Mouse (Mus musculus) kidney, postnatal 36 days (tissue): ENCODE measurements at regions not wholly inside any gene's neighbourhood (a gene's known extent, or its start where the extent isn't known, plus 50 kb on each side); places are given as distances from the start of the nearest gene placed in this dataset.

ENCODE experiments used
- DNase-seq, 2 experiments: peaks; one replicate each; pipeline ENCODE4 v3.0.0; 2021 to 2022; ENCODE audit warnings: mixed read lengths in 2 of 2

- no peak for DNase-seq
Observed at GRCm38 (mm10) chr2:9595236-9595850, 285.7 kb upstream of the 4930412O13Rik start.

- no peak for DNase-seq
Observed at GRCm38 (mm10) chr2:9596135-9596534, 284.9 kb upstream of the 4930412O13Rik start.

DNA sequence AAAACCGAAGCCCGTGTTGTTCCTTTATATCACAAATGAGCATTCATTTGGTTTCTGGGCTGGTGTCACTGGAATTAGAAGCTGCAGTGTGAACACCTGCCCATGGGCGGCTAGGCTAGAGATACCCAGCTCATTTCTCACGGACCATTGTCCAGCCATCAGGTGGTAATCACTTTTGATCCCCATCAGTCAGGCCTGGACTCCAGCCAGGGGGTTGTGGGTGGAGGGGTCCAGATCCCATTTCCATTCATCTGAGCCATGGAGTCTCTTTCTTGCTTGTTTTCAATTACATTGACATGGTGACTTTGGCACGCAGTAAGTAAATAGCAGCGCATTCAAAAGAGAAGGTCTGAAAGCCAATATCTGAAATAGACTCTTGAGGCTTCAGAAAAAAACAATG is 276.1 kb upstream of the 4930412O13Rik start:
- no peak for DNase-seq

- no peak for DNase-seq
Observed at GRCm38 (mm10) chr2:9607547-9607946, 273.5 kb upstream of the 4930412O13Rik start.

- no peak for DNase-seq
Observed at GRCm38 (mm10) chr2:9614415-9614814, 266.6 kb upstream of the 4930412O13Rik start.

DNA sequence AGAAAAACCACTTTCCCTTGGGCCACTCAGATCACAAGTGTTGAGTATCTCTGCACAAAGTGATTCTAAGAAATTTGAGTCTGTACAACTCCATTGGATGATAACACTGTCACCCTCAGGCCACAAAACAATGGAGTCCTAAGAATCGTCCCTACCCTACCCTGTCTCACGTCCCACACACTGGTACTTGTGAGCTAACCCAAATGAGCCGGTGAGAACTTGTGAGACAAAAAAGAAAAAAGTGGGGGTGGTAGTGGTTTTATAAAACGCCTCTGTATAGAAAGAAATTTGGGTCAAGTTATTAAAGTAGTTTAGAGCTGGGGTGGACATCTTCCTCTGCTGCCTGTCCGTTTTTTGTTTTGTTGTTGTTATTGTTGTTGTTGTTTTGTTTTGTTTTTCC is 264.8 kb upstream of the 4930412O13Rik start:
- no peak for DNase-seq

DNA sequence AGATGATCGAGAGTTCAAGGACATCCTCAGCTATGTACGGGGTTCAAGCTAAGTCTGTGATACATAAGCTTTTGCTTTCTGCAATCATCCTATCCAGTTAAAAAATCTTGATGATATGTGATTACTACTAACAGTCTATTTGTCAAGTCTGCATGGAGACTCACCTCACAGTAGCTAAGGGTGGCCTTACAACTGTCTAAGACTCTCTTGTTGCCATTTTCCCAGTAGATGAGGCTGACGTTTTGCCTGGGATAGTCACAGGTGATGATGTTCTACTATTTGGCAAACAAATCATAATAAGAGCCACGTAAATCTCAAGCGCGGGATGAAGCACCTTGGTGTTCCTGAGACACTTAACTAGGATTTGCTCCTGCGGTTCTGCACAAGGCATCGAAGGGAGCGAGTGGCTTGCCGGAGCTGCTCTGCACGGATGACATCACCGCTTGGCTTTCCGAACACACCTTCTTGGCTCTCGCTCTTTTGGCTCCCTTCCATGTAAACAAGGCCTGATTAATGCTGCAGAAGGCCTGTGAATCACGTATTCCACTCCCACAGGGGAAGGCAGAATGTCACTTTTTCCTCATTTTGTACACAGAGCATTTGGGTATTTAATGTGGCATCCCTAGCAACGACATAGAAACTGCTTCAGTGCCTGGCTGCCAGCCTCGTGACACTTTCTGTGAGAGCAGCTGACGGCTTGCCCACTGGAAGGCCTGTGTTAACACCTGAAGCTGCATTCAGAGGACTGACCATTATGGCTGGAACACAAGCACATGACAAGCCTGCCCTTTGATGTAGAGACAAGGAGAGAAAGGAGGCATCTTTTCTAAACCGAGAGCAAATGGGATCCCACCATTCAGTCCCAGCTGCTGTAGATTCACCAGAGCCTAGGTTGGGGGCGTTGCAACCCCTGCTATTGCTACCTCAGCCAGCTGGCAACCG is 260.5 kb upstream of the 4930412O13Rik start:
- peak; percentile 50 to 64 for DNase-seq

- DNase-seq, result no peak
Observed at GRCm38 (mm10) chr2:9623702-9624101, 257.4 kb upstream of the 4930412O13Rik start.

- no peak for DNase-seq
Observed at GRCm38 (mm10) chr2:9628026-9628425, 253.0 kb upstream of the 4930412O13Rik start.

DNA sequence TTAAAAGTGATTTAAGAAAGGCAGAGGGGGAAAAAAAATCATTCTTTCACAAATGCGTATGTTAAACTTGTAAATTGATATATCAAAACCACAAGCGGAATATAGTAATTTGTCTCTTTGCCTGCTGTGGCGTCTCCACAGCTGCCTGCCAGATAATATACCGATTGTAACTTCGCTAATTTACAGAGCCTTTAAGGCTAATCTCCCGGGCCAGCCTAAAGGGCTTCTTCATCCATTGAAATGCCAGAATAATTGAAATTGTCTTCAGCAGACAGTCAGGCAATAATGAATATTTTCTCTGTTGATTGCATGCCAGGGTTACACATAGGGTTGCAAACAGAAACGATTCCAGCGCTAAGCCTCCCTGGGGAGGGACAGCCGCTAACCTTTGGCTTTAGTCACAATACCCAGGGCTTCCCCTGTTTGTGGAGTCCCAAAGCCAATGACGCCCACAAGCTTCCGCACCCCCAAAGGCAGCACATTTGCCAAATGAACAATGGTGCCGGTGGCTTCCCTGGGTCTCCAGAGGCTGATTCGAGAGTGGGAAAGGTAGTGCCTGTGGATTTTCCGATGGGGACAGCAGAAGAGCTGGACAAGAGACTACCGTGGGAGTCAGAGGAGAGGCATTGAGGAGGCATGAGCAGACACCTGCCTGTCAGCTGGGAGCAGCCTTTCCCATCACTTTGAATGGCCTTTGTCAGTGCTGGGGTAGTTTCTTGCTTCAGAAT is 248.2 kb upstream of the 4930412O13Rik start:
- DNase-seq, result peak; percentile 3 to 4

GRCm38 (mm10) chr2:9639262-9639661 is 241.8 kb upstream of the 4930412O13Rik start:
- no peak for DNase-seq

DNA sequence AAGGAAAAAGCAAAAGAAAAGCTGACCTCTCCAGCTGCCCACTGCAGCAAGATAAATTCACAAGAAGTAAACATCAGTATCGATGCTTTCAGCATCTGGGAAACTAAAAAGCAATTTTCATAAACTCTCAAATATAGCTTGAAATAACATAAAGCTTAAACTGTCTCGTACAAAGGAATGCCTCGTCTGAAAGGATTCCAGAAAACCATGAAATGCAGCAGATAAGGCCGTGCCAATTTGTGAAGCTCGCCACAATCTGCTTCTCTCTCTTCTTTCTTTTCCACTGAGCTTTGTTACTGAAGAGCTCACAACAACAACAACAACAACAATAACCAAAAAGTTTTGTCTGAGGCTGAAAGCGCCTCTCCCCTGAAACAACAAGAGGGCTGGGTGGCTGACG is 239.4 kb upstream of the 4930412O13Rik start:
- no peak for DNase-seq

DNA sequence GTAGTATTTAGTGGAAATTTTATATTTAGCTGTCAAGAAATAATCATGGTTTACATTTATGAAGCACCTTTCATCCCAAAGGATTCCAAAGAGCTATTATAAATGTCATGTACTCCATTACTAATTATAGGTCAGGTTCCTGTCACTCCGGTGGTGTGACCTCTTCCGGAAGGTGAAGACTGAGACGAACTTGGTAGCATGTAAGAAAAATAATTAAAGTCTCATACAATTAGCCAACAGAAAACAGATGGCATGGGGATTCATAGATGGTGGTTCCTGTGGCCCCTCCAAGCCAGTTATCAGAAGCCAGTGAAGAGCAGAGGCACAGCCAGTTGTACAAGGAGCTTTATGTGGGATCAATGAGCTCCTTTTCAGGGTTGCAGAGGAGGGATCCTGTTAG is 238.6 kb upstream of the 4930412O13Rik start:
- DNase-seq, result no peak

- DNase-seq, result no peak
Observed at GRCm38 (mm10) chr2:9646466-9646865, 234.6 kb upstream of the 4930412O13Rik start.

DNA sequence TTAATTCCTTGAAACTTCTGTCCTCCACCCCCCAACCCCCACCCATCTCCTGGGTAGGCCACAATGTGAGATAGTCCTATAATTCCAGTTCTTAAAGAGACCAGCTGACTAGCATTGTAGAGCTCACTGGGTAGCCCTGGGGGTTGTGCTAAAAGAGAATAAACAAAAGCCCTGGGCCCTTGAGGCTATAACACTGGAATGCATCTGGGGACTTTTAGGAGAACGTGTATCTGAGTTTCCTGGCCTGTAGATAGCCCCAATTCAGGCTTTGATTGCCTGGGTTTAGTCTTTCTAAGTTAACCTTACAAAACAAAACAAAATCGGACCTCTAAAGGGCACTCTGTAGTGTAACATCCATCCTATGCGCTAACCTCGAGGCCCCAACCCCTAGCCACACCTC is 234.1 kb upstream of the 4930412O13Rik start:
- DNase-seq, result no peak

DNA sequence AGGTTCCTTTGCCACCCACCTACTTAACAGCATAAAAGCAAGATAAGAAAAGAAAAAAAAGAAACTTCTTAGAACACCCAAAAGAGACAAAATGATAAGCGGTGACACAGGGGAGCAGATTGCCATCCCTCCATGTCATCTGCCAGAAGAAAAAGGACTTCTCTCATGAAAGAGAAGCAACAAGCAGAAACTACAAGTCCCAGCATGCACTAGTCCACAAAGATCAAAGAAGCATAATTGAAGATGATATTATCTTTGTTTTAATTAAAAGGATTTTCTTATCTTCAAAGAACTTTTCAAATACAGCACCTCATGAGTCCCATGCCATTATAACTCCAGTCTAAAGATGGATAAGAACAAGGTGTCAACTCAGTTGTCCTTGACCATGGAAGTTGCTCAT is 231.0 kb upstream of the 4930412O13Rik start:
- DNase-seq, result no peak

- no peak for DNase-seq
Observed at GRCm38 (mm10) chr2:9658880-9659279, 222.2 kb upstream of the 4930412O13Rik start.

GRCm38 (mm10) chr2:9669621-9670020 is 211.4 kb upstream of the 4930412O13Rik start:
- DNase-seq, result no peak

- DNase-seq, result no peak
Observed at GRCm38 (mm10) chr2:9681691-9682152, 199.3 kb upstream of the 4930412O13Rik start.

DNA sequence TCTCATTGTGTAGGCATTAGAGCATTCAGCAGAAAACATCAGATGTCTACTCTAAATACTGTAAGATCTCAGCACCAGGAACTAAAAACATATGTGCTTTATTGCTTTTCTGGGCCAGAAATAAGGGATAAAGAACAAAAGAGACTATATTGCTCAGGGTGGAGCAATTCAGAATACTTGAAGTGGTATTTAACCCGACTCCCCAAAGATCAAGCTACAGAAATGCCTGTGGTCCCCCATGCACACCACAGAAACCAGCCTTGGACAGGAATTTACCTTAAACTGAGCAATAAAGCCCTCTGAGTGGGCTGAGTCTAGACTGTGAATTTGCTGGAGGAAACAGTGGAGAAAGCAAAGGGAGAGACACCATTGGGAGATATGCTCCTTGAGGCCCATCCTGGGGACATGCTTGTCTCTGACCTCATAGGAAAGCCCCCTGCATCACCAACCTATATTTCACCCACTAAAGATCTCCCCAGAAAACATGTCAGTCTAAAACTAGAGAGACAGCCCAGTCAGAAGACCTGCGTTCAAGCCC is 197.3 kb upstream of the 4930412O13Rik start:
- no peak for DNase-seq

DNA sequence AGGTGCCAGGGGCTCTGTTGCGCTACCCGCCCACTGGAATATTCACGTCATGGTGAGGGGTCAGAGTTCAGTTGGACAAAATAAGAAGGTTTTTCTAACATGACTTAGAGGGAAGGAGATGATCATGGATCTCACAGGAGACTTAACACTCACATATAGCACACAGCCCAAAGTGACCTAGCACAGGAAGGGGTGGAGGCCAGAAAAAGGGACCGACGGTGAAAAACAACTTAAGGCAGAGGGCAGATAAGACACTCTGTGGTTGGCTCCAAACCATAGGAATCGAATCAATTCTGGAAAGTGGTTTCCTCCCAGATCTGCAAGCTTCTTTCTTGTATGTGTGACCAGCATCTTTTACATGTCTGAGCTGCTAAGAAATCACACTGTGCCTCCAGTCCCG is 192.9 kb upstream of the 4930412O13Rik start:
- DNase-seq, result no peak

DNA sequence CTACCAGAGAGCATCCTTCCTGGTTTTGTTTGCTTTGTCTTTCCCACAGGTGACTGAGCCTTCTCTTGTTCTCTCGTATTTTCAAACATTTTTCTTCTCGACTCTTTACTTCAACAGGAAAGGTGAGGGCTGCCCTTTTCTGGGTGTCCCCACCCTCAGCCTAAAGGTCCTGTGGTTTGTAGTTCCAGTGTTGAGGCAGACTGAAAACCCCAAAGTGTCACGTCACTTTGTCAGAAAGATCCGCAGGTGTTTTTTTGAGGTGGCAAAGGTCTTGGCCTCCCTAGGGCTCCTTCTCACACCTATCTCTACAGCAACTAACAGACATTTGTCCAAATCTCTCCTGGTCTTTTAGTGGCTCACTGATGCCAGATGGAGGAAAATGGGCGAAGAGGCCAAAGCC is 191.5 kb upstream of the 4930412O13Rik start:
- DNase-seq, result no peak

DNA sequence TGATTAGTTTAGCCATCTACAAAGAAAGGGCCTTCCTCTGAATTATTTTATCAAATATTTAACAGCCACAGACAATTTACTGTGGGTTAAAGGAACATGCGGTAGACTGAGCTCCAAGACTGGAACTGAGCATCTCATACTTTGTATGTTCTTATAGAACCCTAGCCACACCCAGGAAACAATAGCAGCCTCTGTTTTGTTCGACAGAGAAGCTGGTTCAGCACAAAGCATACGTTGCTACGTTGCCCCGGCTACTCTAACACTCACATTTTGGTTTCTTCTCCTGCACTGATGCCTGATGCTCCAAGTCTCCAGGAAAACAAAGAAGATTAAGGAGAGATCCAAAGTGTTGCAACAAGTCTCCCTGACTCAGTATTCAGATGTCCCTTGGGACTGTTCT is 189.5 kb upstream of the 4930412O13Rik start:
- DNase-seq, result no peak
